Mouse (Mus musculus) Muller cell, postnatal 12 days (primary cell): Measurements from ENCODE around the gene Tmem145.

Experiments
- DNase-seq: peaks from one replicate; pipeline ENCODE4 v3.0.0-alpha.2; 2015; ENCODE audit errors: inconsistent ontology term

Tmem145 gene

GRCm38 (mm10) chr7:25293191-25293739 is 12.6 kb upstream of the Tmem145 start:
- DNase-seq, result no peak

DNA sequence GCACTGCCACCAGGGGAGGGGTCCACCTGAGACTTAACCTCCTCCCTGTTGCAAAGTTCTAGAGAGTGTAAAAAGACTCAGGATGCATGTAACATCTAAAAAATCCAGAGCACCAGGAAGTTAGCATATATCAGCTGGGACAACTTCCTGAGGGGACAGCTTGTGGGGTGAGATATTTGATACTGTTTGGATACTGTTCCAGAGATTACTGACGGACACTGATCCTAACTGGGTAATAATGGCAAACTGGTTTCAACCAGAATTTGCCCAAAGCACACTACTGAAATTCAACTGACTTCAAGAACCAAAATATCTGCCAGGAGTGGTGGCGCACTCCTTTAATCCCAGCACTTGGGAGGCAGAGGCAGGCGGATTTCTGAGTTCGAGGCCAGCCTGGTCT is 11.4 kb upstream of the Tmem145 start:
- DNase-seq, result no peak

DNA sequence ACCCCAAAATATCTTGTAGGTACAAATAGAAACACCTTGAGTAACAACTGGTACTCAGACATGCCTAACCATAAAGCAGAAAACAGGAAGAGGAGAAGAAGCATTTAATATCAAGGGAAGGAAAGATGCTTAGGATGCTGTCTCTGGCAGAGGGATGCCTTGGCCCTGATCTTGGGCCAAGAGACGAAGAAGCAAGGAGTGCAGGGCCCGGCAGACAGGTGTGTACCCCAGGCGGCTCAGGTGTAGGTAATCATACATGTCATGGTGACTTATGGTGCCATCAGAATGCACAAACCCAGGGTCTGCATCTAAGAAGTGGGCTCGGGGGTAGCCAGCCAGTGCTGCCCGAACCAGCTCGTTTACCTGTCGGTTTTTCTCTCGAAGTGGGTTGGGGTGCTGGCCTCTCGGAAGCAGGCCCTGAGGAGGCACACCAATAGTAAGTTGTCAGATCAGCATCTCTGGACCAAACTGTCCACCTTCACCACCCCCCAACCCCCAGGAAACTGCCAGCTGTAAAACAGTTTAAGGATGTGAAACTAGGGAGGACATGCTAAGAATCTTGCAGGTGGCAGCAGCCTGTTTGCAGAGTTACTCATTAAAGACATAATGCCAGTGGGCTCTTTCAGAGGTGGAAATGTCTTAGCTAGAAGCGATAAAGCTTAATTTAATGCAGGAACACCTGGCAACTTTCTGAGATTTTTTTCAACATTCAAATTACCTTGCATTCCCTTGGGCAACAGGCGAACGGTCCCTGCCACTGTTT is 10.8 kb upstream of the Tmem145 start:
- DNase-seq, result no peak

GRCm38 (mm10) chr7:25296945-25297453 is 8.9 kb upstream of the Tmem145 start:
- peak; percentile 43 for DNase-seq

DNA sequence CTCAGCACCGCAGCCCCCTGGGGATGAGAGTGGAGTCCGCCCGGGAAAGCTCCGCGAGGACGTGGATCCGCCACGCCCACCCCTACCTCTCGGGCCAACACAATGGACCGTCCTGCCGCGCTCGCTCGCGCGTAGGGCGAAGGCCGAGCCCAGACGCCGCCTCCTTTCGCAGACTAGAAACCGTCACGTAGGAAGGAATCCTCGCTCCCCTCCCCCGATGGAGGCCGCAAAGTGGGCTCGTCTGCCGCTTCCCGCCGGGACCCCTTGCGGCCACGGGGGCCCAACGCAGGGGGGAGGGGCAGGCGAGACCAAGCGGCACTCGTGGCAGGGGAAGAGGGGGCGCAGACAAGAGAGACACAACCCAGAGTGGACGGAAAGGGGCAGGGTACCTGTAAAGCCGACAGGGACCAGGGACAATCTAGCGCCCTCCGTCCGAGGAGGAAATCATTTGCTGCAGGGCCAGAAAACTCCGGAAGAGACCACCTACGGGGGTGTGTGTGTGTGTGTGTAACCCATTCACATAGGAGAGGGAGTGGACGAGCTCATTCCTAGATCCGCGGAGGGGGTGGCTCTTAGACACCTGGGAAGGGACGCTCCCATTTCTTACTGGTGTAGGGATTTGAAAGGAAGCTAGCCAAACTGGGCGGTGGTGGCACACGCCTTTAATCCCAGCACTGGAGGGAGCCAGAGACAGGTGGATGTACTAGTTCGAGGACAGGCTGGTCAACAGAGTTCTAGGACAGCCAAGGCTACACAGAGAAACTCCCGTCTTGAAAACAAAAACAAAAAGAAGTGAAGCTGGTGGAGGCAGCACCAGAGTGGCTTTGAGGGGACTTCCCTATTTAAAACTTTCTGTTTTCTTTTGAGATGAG is 8.2 kb upstream of the Tmem145 start, which contains the start of gene Pafah1b3:
Gene Pafah1b3, minus strand, starts transcription at position 533 of the 872 bp plus-strand sequence.
- peak; percentile 93 for DNase-seq

- DNase-seq, result peak; percentile 57
Measured at GRCm38 (mm10) chr7:25301063-25301462, 4.8 kb upstream of the Tmem145 start, which contains the start of gene Prr19. Prr19 (plus strand) TSS chr7:25301411.

GRCm38 (mm10) chr7:25303003-25303684 is 2.8 kb upstream of the Tmem145 start:
- no peak for DNase-seq

DNA sequence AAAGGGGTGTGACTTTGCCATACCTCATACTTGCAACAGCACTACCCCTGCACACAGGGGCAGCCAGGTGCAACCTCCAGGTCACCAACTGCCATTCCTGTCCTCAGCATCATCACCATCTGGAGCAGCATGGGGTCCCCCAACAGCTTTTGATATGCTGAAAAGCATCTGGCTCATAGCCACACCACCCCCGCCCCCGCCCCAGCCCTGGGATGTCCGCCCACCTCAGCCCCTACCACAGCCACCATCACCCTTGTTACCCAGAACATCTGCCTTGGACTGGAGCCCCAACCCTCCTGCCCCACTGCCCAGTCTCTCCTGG is 2.3 kb upstream of the Tmem145 start:
- DNase-seq, result no peak

DNA sequence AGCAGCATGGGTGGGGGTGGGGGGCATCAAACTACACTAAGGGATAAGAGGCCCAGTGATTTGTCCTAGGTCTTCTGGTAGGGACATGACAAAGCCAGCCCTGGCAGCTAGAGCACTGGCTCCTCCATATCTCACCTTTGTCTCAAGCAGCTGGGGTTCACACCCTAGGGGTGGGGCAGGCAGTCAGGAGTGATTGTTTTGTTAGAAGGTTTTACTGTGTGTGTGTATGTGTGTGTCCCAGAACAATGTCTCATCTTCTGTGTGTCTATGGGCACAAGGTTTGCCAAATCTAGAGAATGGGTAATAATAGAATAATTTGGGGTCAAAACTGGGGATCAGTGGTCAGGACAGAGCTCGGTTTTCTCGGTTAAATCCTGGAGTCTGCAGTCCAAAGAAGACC is 425 bp upstream of the Tmem145 start:
- no peak for DNase-seq

GRCm38 (mm10) chr7:25306614-25306996 is 699 bp downstream of the Tmem145 start:
- DNase-seq, result no peak

- DNase-seq, result no peak
Measured at GRCm38 (mm10) chr7:25308702-25309318, 2.9 kb downstream of the Tmem145 start.

- DNase-seq, result no peak
Measured at GRCm38 (mm10) chr7:25309425-25309824, 3.5 kb downstream of the Tmem145 start.

GRCm38 (mm10) chr7:25311193-25311592 is 5.3 kb downstream of the Tmem145 start:
- no peak for DNase-seq

DNA sequence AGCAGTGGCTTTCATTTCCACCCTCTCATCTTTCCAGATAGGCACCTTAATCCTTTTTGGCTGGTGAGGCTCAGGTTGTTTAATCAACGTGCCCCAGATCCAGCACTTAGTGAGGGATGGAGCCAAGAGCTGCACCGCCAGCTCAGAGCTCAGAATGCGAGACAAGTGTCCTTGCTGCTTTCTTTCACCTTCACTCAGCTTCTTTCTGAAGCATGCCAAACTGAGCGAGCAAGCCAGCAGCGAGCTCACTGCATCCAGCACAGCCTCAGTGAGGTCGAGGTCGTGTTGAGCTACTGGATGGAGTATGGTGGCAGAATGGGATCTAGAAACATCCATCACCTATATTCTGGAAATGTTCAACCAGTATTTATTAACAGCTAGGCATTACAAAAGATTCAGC is 7.4 kb downstream of the Tmem145 start:
- DNase-seq, result no peak

- DNase-seq, result no peak
Measured at GRCm38 (mm10) chr7:25314606-25315305, 8.8 kb downstream of the Tmem145 start.

GRCm38 (mm10) chr7:25315306-25316041 is 9.6 kb downstream of the Tmem145 start:
- peak; percentile 40 for DNase-seq

- peak; percentile 98 for DNase-seq
Measured at GRCm38 (mm10) chr7:25316532-25317445, 10.9 kb downstream of the Tmem145 start, which contains the start of gene Megf8. Megf8 (plus strand) TSS chr7:25317164.

DNA sequence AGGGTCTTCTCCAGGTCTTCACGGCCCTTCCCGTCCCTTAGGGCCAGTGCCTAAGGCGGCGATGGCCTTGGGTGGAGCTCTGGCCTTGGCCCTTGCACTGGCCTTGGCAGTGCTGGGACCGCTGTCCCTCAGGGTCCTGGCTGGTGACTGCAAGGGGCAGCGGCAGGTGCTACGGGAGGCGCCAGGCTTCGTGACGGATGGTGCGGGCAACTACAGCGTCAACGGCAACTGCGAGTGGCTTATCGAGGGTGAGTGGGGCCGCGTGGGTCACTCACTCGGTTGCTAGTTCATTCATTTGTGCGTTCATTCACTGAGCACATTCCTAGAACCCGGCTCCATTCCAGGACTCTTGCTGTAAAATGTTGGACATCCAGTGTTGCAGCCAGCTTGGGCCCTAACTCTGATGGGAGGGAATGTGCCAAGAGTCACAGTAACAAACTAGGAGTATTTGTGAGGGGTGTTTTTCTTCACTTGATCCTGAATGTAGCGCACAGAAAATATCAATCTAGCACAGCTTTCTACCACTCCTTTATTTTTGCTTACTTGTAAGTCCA is 11.6 kb downstream of the Tmem145 start:
- peak; percentile 49 for DNase-seq
